Mouse (Mus musculus): ENCODE results near the gene Galnt2. TPM values are rescaled to one million over a fixed set of nuclear protein-coding genes. Genes with fewer than 3 reads are reported as not detected.

Galnt2 gene
- polyA plus RNA-seq, 3 experiments from 2014 or later = 14.8 to 39.1 (median 20.4) TPM

- ATAC-seq = no peak
These were observed 98.5 kb downstream of the Galnt2 start for GRCm38 (mm10) chr8:124329690-124330089.

GRCm38 (mm10) chr8:124330433-124330832, 99.2 kb downstream of the Galnt2 start:
- no peak for ATAC-seq

GRCm38 (mm10) chr8:124331094-124331493, 99.9 kb downstream of the Galnt2 start:
- no peak for ATAC-seq

GRCm38 (mm10) chr8:124331706-124332105, 100.5 kb downstream of the Galnt2 start:
- no peak for ATAC-seq

GRCm38 (mm10) chr8:124336302-124336701, 105.1 kb downstream of the Galnt2 start:
- ATAC-seq = no peak

GRCm38 (mm10) chr8:124339742-124340141, 108.6 kb downstream of the Galnt2 start:
- ATAC-seq = no peak

- no peak for ATAC-seq
These were observed 109.3 kb downstream of the Galnt2 start for GRCm38 (mm10) chr8:124340360-124341068.

GRCm38 (mm10) chr8:124343151-124343550, 112.0 kb downstream of the Galnt2 start:
- no peak for ATAC-seq

- peak; percentile 51 for ATAC-seq
These were observed 112.8 kb downstream of the Galnt2 start for GRCm38 (mm10) chr8:124343991-124344390.

- ATAC-seq = no peak
These were observed 113.9 kb downstream of the Galnt2 start for GRCm38 (mm10) chr8:124345098-124345497.

- ATAC-seq = peak; percentile 73
These were observed 115.8 kb downstream of the Galnt2 start for GRCm38 (mm10) chr8:124346852-124347523.

- no peak for ATAC-seq
These were observed 116.9 kb downstream of the Galnt2 start for GRCm38 (mm10) chr8:124348087-124348486.

- peak; percentile 33 for ATAC-seq
These were observed 118.5 kb downstream of the Galnt2 start for GRCm38 (mm10) chr8:124349663-124350062.

GRCm38 (mm10) chr8:124351636-124352035, 120.4 kb downstream of the Galnt2 start:
- no peak for ATAC-seq

- no peak for ATAC-seq
These were observed 129.7 kb downstream of the Galnt2 start for GRCm38 (mm10) chr8:124360911-124361310.

GRCm38 (mm10) chr8:124361773-124362427, 130.7 kb downstream of the Galnt2 start:
- peak; percentile 49 for ATAC-seq

- ATAC-seq = peak; percentile 69
These were observed 131.4 kb downstream of the Galnt2 start for GRCm38 (mm10) chr8:124362589-124362988.

GRCm38 (mm10) chr8:124363337-124363736, 132.1 kb downstream of the Galnt2 start:
- no peak for ATAC-seq

GRCm38 (mm10) chr8:124368213-124368612, 137.0 kb downstream of the Galnt2 start:
- peak; percentile 67 for ATAC-seq

- ATAC-seq = no peak
These were observed 139.4 kb downstream of the Galnt2 start for GRCm38 (mm10) chr8:124370422-124371183.

- ATAC-seq = peak; percentile 60
These were observed 140.4 kb downstream of the Galnt2 start for GRCm38 (mm10) chr8:124371410-124372123.

GRCm38 (mm10) chr8:124373753-124374152, 142.6 kb downstream of the Galnt2 start:
- no peak for ATAC-seq
